Mouse (Mus musculus) layer of hippocampus, adult 2 months (tissue): ENCODE results near the gene Eid3. TPM values are rescaled to one million over a fixed set of nuclear protein-coding genes. Genes with fewer than 3 reads are reported as not detected.

Source experiments
- DNase-seq, 2 experiments: peaks; one replicate each; pipeline ENCODE4 v3.0.0; 2022; ENCODE audit warnings: low spot score in 2 of 2
- H3K27ac ChIP-seq: fragments of 200-600 bp; 2 replicates; pipeline ENCODE4 v1.8.1; 2022
- H3K4me3 ChIP-seq: fragments of 200-600 bp; 2 replicates; pipeline ENCODE4 v1.8.1; 2022; ENCODE audit warnings: mild to moderate bottlenecking
- CTCF ChIP-seq: fragments of 200-600 bp; conservative IDR thresholded peaks from 2 replicates; pipeline ENCODE4 v1.8.1; 2022; ENCODE audit warnings: antibody characterized with exemption, mild to moderate bottlenecking, moderate library complexity
- total RNA-seq, 2 experiments: library from RNA; stranded (reverse); gene quantifications; 2 replicates each; pipeline ENCODE4 v1.2.3; 2021

The Eid3 gene
- total RNA-seq, 2 experiments from 2014 or later: 2.7 TPM

DNA sequence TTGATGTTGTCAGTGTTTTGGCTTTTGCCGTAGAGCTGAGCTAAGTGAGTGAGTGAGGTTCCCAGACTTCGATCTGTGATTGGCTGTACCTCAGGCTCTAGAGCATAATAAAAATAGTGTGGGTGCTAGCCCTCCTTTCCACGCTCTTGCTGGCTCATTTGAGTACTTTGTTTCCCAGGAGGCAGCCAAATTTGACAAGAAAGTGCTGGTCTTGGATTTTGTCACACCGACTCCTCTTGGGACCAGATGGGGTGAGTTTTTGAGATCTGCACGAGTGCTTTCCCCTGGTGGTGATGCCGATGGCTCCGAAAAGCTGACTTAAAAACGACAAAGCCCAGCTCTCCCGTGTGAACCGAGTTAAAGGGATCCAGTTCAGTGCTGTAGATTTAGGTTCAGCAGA, 9.0 kb downstream of the Eid3 start:
- Histone ChIP-seq H3K4me3 (no peak overlapping the region), H3K27ac (no peak overlapping the region)
- TF ChIP-seq CTCF: no peak
- DNase-seq: no peak

DNA sequence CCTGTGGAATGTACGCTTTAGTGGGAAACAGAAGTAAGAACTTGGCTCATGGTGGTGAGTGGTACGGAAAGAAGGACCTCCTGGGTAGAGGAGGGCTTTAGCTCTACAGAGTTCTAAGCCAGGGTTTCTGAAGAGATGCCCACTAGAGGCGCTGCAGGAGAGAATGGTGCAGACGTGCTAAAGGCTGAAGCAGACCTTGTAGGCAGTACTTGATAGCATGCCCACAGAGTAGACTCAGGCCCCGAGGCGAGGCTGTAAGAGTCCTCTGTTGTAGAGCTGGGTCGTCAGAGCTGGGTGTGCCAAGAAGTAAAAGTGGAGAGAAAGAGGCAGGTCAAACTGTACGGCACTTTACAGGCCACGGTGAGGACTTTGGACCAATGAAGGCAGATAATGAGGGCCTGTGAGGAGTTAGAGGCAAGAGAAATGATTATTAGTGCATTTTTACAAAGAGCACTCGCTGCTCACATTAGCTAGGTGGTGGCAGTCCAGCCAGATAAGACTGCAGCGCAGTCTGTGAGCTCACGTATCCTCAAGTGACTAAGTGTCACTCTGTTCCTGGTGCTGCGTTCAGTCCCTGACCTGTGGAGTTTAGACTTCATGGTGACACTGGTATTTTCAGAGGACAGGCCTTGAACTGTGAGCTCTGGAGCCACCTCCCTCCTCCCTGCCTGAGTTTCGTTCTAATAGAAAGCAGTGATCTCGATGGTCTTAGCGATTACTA, 9.8 kb downstream of the Eid3 start:
- no peak overlapping the region for H3K27ac ChIP-seq
- no peak overlapping the region for H3K4me3 ChIP-seq
- peak in 1 of 2 experiments; percentile 34 for DNase-seq
- TF ChIP-seq CTCF: peak; percentile 76

- no peak overlapping the region for H3K27ac ChIP-seq
- DNase-seq: no peak
- no peak for TF ChIP-seq CTCF
- H3K4me3 ChIP-seq: no peak overlapping the region
Measured at GRCm38 (mm10) chr10:82887354-82887753, 20.9 kb downstream of the Eid3 start.

GRCm38 (mm10) chr10:82888576-82888975, 22.1 kb downstream of the Eid3 start:
- no peak overlapping the region for H3K27ac ChIP-seq
- no peak overlapping the region for H3K4me3 ChIP-seq
- no peak for TF ChIP-seq CTCF
- no peak for DNase-seq

- Histone ChIP-seq H3K4me3 (no peak overlapping the region), H3K27ac (no peak overlapping the region)
- DNase-seq: no peak
- no peak for TF ChIP-seq CTCF
Measured at GRCm38 (mm10) chr10:82889447-82889973, 23.1 kb downstream of the Eid3 start.

DNA sequence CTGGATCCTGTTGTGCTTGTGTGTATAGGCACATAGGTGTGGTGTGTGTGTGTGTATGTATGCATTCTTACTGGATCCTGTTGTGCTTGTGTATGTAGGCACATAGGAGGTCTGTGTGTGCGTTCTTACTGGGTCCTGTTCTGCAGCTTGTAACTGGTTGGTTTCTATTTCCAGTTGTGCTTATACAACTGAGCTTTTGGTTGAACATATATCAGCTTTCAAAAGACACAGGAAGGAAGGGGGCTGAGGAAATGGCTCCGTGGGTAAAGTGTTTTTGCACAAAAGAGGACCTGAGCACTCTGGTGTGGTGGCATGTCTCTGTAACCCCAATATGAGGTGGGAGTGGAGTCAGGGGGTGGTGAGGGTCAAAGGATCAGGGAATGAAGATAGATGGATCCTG, 24.5 kb downstream of the Eid3 start:
- no peak for DNase-seq

GRCm38 (mm10) chr10:82891427-82891826, 25.0 kb downstream of the Eid3 start:
- no peak for TF ChIP-seq CTCF
- Histone ChIP-seq H3K27ac (no peak overlapping the region), H3K4me3 (no peak overlapping the region)
- DNase-seq: no peak

More for the DNA sequence above, 24.5 kb downstream of the Eid3 start:
- Histone ChIP-seq H3K27ac (no peak overlapping the region), H3K4me3 (no peak overlapping the region)
- TF ChIP-seq CTCF: no peak

- no peak for TF ChIP-seq CTCF
- no peak overlapping the region for H3K27ac ChIP-seq
- DNase-seq: no peak
- H3K4me3 ChIP-seq: no peak overlapping the region
Measured at GRCm38 (mm10) chr10:82892442-82893055, 26.1 kb downstream of the Eid3 start.

- Histone ChIP-seq H3K4me3 (no peak overlapping the region), H3K27ac (peak overlapping the region; percentile 71)
- TF ChIP-seq CTCF: no peak
- peak; percentile 57 to 71 for DNase-seq
Measured at GRCm38 (mm10) chr10:82893872-82894650, 27.6 kb downstream of the Eid3 start.

DNA sequence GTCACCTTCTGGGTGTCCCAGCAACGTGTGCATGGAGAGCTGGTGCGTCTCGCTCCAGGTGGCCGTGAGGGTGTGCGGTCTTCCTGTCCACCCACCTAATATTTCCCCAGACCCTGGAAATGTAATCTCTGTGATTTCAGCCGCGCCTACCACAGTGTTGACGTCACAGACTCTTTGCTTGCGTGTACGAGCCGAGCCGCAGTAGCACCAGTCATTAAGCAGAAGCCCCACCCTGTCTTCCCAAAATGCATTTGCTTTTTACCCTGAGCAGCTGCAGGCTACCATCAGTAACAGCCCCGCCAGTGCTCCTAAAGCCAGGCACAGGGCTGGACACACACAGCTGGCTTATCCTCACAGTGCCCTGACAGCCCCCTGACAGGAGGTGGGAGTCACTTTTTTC, 31.5 kb downstream of the Eid3 start:
- Histone ChIP-seq H3K4me3 (no peak overlapping the region), H3K27ac (no peak overlapping the region)
- TF ChIP-seq CTCF: no peak
- no peak for DNase-seq

DNA sequence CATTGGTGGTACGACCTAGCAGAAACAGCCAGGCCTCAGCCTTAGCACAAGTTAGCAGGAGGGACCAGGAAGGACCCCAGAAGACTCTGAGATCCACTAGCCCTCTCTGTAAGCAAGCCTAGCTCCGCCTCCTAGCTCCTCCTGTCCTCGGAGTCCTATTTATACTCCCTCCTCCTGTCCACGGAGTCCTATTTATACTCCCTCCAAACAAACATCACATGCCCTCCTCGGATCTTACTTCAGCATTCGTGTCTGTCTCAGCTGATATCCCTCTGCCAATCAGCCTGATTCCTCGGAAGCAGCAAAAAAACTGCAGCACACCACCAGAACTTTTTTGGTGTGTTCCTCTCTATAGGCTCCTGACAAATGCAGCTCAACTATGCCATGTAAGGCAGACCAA, 32.5 kb downstream of the Eid3 start:
- H3K27ac ChIP-seq: no peak overlapping the region
- H3K4me3 ChIP-seq: no peak overlapping the region
- no peak for TF ChIP-seq CTCF
- no peak for DNase-seq

GRCm38 (mm10) chr10:82899810-82900421, 33.5 kb downstream of the Eid3 start:
- H3K4me3 ChIP-seq: no peak overlapping the region
- no peak for DNase-seq
- no peak for TF ChIP-seq CTCF
- no peak overlapping the region for H3K27ac ChIP-seq

DNA sequence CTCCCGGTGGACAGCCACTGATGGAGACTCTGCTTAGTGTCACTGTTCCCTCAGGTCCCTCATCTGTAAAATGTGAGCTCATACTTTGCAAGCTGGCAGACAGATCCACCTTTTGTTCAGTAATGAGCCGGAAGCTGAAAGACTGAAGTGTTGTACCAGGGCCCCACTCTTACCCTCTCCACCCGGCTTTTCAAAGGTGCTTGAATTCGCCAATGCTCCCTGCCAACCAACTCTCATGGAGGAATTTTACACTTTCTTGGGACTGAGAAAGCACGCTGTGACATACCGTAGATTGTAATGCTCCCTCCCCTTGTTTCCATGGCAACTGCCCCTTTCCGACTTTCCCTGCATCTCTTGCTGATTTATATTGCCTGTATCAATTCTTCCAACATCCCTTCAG, 34.1 kb downstream of the Eid3 start:
- H3K27ac ChIP-seq: no peak overlapping the region
- no peak for TF ChIP-seq CTCF
- peak in 1 of 2 experiments; percentile 35 for DNase-seq
- no peak overlapping the region for H3K4me3 ChIP-seq
